Mouse (Mus musculus) embryonic fibroblast, embryonic 13.5 days (primary cell): Measurements from ENCODE around the gene Arhgap10. TPM values are rescaled to one million over a fixed set of nuclear protein-coding genes. Genes with fewer than 3 reads are reported as not detected.

Experiments used
- H3K27ac ChIP-seq: 2 replicates; pipeline ENCODE4 v1.5.1; 2012; ENCODE audit warnings: low read length, control low read depth, inconsistent platforms; ENCODE audit not compliant: insufficient read depth
- H3K4me1 ChIP-seq: 2 replicates; pipeline ENCODE4 v1.6.1; 2011; ENCODE audit warnings: low read length; ENCODE audit not compliant: control insufficient read depth, insufficient read depth
- H3K4me3 ChIP-seq: 2 replicates; pipeline ENCODE4 v1.5.1; 2011; ENCODE audit warnings: mild to moderate bottlenecking, control low read depth, low read length; ENCODE audit not compliant: insufficient read depth
- CTCF ChIP-seq: IDR thresholded peaks from 2 replicates; pipeline ENCODE4 v1.5.1; 2011; ENCODE audit warnings: mild to moderate bottlenecking, control low read depth, low read length, moderate library complexity, borderline replicate concordance; ENCODE audit not compliant: insufficient read depth
- POLR2A ChIP-seq: IDR thresholded peaks from 2 replicates; pipeline ENCODE4 v1.6.1; 2011; ENCODE audit warnings: low read depth, mild to moderate bottlenecking, control low read depth, low read length, moderate library complexity
- polyA plus RNA-seq: library from polyadenylated mRNA; stranded (reverse); fragments of >200 nt; gene quantifications from 2 replicates; pipeline ENCODE4 v1.2.4, GENCODE M21; 2011; ENCODE audit warnings: low read depth; ENCODE audit not compliant: missing spikeins, insufficient read length

Arhgap10 gene
- polyA plus RNA-seq, 1 experiment, result 32.1 TPM

DNA sequence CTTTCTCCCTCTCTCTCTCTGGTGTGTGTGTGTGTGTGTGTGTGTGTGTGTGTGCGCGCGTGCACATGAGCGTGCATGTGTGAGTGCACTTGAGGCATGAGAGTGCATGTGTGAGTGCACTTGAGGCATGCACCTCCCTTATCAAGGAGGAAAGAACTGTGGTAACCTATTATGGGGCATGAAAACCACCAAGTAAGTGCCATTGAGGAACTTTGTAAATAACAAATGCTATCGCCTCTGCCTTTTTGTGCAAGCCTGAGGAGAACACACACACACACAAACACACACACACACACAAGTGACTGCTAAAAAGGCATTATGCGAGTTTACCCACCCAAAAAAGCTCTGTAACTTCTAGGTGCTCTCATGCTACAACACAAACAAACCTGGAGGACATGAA, 28.5 kb downstream of the Arhgap10 start:
- no peak overlapping the region for H3K27ac ChIP-seq

DNA sequence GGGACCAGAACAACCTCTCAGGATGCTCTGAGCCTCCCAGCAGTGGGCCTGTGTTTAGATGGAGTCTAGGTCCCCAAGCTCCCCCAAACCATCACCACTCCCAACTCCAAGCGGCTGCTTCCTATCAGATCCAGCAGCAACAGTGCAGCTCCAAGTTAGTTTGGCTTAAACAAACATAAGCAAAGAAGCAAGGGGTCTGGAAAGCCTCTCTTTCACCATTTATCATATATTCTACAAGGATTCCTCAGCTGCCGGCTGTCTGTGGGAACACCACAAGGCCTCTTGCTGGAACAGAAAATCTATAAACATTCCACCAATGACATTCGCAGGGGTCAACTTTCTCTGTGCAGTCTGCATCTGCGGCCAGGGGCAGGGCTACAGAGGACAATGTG, 29.5 kb downstream of the Arhgap10 start:
- TF ChIP-seq POLR2A (no peak), CTCF (no peak)
- Histone ChIP-seq H3K4me1 (peaks cover 34% of the 10 kb centered on the region), H3K27ac (peak overlapping the region; percentile 44), H3K4me3 (no peak overlapping the region)

More for the DNA sequence above, 28.5 kb downstream of the Arhgap10 start:
- Histone ChIP-seq H3K4me1 (peaks cover 40% of the 10 kb centered on the region), H3K4me3 (no peak overlapping the region)
- no peak for TF ChIP-seq CTCF
- no peak for TF ChIP-seq POLR2A

DNA sequence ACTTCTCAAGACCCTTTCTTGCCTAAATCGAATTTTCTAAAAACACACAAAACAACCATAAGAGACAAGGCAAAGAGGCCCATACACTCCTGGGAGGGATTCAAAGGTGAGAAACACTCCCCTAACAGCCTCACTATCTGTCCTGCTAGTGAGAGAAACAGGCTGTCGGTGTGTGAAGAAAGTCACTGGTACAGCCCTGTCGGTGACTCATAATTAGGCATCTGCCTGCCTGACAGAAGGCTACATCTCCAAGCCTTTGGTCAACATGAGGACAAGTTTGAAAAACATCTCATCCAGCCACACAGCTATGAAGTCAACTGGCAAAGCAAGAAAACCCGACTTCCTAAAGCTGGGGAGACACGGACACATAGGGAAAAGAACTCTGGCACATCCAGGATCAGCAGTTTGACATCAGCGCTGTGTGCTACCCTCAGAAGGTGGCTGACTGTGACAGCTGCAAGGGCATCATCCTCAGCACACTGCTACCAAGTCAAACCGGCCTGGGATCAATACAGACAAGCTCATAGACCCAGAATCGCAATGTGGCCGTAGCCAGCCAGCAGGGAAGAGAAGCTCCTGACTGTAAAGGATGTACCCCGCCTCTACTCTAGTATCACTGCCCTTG, 30.1 kb downstream of the Arhgap10 start:
- Histone ChIP-seq H3K4me3 (no peak overlapping the region), H3K27ac (peak overlapping the region; percentile 44), H3K4me1 (peaks cover 32% of the 10 kb centered on the region)
- no peak for TF ChIP-seq POLR2A
- TF ChIP-seq CTCF, result no peak

DNA sequence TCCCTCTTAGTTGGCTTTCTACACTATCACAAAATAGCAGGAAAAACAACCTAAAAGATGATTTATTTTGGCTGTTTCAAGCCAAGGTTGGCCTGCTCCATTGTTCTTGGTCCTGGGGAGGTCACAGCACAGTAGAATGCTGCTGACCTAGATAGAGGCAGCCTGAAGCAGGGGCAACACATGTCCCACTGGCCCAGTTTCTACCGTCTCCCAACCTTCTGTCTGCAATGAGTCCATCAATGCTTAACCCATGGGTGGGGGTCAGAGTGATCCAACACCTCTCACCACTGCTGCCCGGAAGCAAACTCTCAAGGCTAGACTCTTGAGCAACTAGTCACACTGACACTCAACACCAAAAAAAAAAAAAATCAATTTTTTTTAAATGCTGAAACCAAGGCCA, 31.0 kb downstream of the Arhgap10 start:
- Histone ChIP-seq H3K4me3 (no peak overlapping the region), H3K4me1 (peaks cover 33% of the 10 kb centered on the region), H3K27ac (no peak overlapping the region)
- TF ChIP-seq POLR2A (no peak), CTCF (no peak)

DNA sequence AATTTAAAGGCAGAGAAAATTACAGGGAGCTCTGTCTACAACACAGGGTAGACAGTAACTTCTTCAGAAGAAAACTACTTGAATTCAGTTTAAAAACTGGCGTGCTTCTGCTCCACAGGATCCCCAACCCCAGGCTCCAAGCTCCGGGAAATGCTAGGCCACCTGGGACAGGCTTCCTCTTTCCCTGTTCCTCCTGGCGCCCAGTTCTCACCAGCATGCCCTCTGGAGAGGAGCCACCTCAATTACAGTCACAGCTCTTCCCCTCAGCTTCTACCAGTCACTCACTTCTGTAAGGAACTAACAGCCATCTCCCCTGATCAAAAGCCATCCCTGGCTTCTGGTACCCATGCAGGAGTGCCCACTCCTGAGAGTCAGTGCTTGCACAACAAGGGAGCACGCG, 32.9 kb downstream of the Arhgap10 start:
- Histone ChIP-seq H3K27ac (no peak overlapping the region), H3K4me1 (peaks cover 19% of the 10 kb centered on the region), H3K4me3 (no peak overlapping the region)
- no peak for TF ChIP-seq CTCF
- no peak for TF ChIP-seq POLR2A

DNA sequence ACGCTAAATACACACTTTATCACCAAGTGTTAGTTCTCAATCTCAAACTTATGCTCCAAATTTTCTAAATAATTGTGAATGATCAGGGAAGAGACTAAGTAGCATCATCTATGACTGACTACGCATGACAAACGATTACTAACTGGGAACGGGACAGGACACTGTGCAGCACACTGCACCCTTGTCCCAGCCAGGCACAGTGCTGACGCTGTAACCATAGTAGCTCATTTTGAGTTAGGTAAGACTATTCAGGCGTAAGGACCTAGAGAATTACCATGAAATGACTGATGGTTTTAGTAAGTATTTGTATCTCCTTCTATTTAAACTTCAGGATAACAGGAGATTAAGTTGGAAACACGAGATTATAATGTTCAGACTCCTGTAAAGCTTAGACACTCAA, 33.5 kb downstream of the Arhgap10 start:
- no peak for TF ChIP-seq POLR2A
- no peak for TF ChIP-seq CTCF
- H3K4me3 ChIP-seq, result no peak overlapping the region
- H3K27ac ChIP-seq, result no peak overlapping the region
- H3K4me1 ChIP-seq, result peaks cover 15% of the 10 kb centered on the region

DNA sequence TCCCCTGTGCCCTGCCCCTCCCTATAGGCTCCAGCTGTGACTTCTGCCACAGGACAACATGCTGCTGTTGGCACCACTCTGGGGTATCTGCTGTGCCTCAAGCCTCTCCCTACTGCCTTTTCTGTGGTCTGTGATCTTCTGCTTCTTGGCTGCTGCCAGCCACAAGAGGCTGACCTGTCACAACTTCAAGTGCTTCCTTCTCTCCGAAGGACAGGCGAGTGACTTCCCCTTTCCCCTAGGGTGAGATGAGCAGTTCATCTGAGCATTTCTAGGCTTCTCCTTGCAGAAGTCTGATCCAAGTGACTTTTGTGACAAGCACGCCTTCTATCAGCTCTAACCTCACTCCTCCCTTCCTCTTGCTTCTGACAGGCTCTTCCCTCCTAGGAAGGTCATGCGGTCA, 34.1 kb downstream of the Arhgap10 start:
- TF ChIP-seq CTCF (no peak), POLR2A (no peak)
- Histone ChIP-seq H3K4me1 (peaks cover 14% of the 10 kb centered on the region), H3K4me3 (no peak overlapping the region), H3K27ac (no peak overlapping the region)

DNA sequence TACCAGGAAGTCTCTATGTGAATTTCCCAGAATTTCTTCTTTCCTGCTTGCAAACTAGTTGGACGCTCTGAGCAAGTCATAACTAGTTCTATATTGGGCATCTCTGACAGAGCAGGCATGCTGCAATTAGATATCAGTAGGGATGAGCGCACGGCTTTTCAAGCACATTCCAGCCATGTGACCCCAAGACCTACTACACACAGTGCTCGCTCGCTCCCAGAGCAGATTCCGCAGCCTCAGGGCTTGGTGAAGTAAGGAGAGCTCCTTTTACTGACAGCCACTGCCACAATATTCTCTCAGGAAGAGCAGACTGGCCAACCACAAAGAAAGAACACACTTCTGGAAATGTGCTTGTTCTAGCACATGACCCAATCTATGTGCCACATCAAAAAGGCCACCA, 36.0 kb downstream of the Arhgap10 start:
- Histone ChIP-seq H3K4me3 (no peak overlapping the region), H3K27ac (peak overlapping the region; percentile 1; the same call in 1 of the 2 replicates), H3K4me1 (peaks cover 5% of the 10 kb centered on the region)
- TF ChIP-seq CTCF (no peak), POLR2A (no peak)

DNA sequence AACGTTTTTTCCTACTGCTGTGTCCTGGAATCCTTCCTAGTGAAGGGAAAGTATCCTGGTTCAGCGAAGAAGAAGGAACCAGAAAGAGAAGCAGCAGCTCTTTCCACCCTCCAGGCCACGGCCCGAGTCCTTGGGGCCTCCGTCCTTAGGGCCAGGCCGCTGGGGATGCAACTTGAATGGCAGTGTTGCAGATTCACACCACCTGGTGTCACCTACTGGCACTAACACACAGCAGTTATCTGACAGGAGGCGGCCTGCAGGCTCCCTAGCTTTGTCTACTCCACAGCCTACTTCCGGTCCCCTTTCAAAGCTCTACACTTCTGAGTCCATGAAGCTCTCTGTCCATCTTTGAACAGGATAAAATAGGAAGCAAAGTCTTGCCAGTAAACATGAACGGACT, 37.8 kb downstream of the Arhgap10 start:
- no peak overlapping the region for H3K27ac ChIP-seq
- H3K4me1 ChIP-seq, result peaks cover 5% of the 10 kb centered on the region; the same call in 1 of the 2 replicates
- TF ChIP-seq CTCF (no peak), POLR2A (no peak)

DNA sequence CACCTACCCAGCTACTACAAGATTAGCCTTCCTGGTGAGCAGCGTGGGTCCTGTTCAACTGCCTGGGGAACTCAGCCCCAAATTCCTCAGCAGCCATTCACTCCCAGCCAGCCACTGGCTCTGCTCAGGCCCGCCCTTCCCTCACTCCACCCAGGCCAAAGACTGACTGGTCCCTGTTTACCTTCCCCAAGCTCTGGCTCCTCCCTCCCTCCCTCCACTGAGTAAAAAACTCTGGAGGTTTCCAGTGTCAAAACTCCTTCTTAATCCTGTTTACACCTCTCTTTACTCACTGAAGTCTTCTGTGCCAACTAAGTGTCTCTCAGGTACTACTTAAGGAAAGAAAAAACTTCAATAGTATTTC, 38.9 kb downstream of the Arhgap10 start:
- Histone ChIP-seq H3K4me1 (peaks cover 7% of the 10 kb centered on the region), H3K27ac (no peak overlapping the region), H3K4me3 (no peak overlapping the region)
- TF ChIP-seq CTCF (no peak), POLR2A (no peak)

More for the DNA sequence above, 37.8 kb downstream of the Arhgap10 start:
- no peak overlapping the region for H3K4me3 ChIP-seq

DNA sequence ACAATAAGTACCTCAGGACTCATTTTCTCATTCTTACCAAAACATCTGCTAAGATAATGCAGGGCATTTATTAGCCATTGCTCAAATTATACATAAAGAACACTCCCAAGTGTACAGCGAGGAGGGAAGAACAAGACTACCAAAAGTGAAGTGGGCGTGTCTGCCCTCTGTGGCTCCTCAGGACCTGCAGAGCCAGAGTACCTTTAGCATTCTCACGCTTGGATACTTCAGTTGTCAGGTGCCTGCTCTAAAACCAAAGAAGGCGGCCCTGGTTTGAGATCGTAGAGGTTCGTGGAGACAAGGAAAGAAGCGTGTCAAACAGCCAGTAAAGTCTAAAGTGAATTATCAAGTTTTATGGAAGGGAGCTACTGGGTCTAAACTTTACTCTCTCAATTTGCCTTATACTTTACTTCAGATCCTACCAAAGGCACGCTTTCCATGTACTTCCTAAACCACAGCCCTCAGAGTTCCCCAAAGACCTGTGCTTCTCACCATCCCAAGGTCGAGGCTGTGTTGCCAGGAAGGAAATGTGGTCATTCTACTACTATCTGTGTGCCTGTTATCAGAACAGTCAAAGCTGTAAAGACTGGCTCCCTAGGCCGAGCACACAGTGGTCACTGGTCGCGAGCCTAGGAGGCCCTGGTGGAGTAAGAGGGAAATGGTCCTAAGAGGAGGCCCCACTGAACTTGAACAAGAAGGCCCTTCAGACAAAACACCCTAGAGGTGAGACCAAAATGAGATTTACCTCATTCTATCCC, 39.4 kb downstream of the Arhgap10 start:
- peaks cover 10% of the 10 kb centered on the region for H3K4me1 ChIP-seq
- H3K4me3 ChIP-seq, result no peak overlapping the region
- no peak for TF ChIP-seq CTCF
- no peak for TF ChIP-seq POLR2A
- no peak overlapping the region for H3K27ac ChIP-seq
